Mouse (Mus musculus): ENCODE measurements around the gene Dmac1. TPM values are rescaled to one million over a fixed set of nuclear protein-coding genes. Genes with fewer than 3 reads are reported as not detected.

The Dmac1 gene
- total RNA-seq (2021): 10 to 100 TPM; 45.3 to 52.7 TPM
- long read RNA-seq, experiment 1, transcript Dmac1-201 (2 exons, 741 nt): major isoform, 16 of 16 reads
- long read RNA-seq, experiment 1, partial matches to known transcripts: 0 of 16 reads
- long read RNA-seq, experiment 1, other reads (novel, unspliced or antisense): 0 of 16 reads
- long read RNA-seq, experiment 2, transcript Dmac1-201 (2 exons, 741 nt): major isoform, 20 of 22 reads
- long read RNA-seq, experiment 2, partial matches to known transcripts: 2 of 22 reads
- long read RNA-seq, experiment 2, other reads (novel, unspliced or antisense): 0 of 22 reads

GRCm38 (mm10) chr4:75278197-75279175 is at the start of gene Dmac1:
TSS of gene Dmac1 (minus strand) at chr4:75278305.
- H3K27ac ChIP-seq: peak within 1 kb of the TSS; percentile 84
- DNase-seq (ENCODE audit: low spot score in 2 of 2): peak; percentile 94 to 95
- TF ChIP-seq CTCF (conservative IDR thresholded peaks at IDR 0.05): peak; percentile 40
- H3K4me3 ChIP-seq: peak within 1 kb of the TSS; percentile 95

GRCm38 (mm10) chr4:75315431-75315830 is 37.3 kb upstream of the Dmac1 start:
- no peak for DNase-seq (ENCODE audit: low spot score in 2 of 2)
- no peak overlapping the region for H3K4me3 ChIP-seq
- no peak overlapping the region for H3K27ac ChIP-seq
- no peak for TF ChIP-seq CTCF (conservative IDR thresholded peaks at IDR 0.05)

DNA sequence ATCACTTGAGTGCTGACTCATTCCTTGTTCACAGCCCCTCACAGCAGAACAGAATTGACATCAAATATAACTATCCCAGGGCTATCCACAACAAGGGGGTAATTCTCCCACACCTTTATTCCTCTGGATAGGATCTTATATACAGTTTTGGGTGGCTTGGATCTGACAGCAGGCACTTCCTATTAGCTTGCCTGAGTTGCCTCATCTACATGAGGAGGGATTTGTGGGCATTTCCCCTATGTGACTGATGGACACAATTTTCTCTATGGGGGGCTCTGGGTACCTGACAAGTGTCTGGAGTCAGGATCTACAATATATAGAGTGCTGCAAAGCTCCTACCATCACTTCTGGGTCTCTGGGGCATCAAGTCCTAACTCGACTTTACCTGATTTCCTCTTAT is 36.9 kb upstream of the Dmac1 start:
- H3K27ac ChIP-seq: no peak overlapping the region
- no peak for DNase-seq (ENCODE audit: low spot score in 2 of 2)
- no peak for TF ChIP-seq CTCF (conservative IDR thresholded peaks at IDR 0.05)
- no peak overlapping the region for H3K4me3 ChIP-seq

DNA sequence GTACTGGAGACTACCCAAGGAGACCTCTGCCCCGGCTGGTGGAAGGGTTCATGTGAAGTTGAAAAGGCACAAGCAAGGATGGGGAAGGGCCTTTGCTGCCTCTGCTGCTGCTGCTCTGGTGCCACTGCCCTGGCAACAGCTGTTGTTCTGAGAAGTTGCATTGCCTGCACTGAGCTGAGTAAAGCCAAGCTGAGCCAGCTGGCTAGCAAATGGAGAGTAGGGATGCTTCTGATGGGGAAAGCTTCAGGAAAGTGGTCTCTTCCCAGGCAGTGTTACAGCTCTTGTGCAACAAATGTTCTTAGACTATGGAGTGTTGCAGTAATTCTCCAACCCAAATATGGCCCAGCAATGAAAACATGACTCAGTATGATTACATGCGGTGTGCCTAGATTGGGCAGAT is 33.8 kb upstream of the Dmac1 start:
- TF ChIP-seq CTCF (conservative IDR thresholded peaks at IDR 0.05): no peak
- H3K4me3 ChIP-seq: no peak overlapping the region
- DNase-seq (ENCODE audit: low spot score in 2 of 2): no peak
- no peak overlapping the region for H3K27ac ChIP-seq

DNA sequence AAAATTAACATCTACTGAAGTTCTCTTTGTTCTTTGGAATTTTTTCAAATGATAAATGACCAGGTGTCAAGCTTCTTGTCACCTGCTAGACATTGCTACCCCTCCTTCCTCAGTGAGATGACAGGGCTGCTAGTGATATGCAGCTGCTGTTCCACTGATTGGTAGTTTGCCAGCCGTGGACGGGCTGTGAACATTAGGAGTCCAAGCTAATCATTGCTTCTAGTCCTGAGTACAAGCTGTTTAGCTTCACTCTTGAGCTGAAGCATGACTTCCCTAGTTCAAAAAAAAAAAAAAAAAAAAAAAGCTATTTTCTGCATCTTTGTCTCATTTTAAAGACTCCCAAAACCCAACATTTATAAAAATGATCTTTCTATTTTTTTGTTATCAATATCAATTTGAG is 33.2 kb upstream of the Dmac1 start:
- Histone ChIP-seq H3K27ac (no peak overlapping the region), H3K4me3 (no peak overlapping the region)
- no peak for TF ChIP-seq CTCF (conservative IDR thresholded peaks at IDR 0.05)
- DNase-seq (ENCODE audit: low spot score in 2 of 2): no peak

GRCm38 (mm10) chr4:75300205-75300972 is 22.3 kb upstream of the Dmac1 start:
- TF ChIP-seq CTCF (conservative IDR thresholded peaks at IDR 0.05): no peak
- no peak overlapping the region for H3K4me3 ChIP-seq
- DNase-seq (ENCODE audit: low spot score in 2 of 2): no peak
- no peak overlapping the region for H3K27ac ChIP-seq

- TF ChIP-seq CTCF (conservative IDR thresholded peaks at IDR 0.05): no peak
- no peak for DNase-seq (ENCODE audit: low spot score in 2 of 2)
- H3K27ac ChIP-seq: no peak overlapping the region
- no peak overlapping the region for H3K4me3 ChIP-seq
Measured at GRCm38 (mm10) chr4:75292315-75292714, 14.2 kb upstream of the Dmac1 start.

DNA sequence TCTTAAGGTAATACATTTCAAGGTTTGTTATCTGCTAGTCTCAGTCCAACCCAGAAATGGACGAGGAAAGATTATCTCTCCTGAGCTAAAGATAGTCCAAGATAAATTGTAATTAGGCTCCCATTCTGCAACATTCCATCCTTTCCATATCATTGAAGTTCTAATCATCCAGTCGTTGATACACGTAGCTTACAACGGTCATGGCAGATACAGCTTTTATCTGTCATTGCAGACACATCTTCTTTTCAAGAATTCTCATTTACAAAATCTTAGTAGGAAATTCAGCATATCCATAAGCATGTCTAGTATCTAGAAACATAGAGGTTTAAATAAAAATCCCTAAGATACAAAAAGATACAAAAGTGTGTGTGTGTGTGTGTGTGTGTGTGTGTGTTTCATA is 13.0 kb upstream of the Dmac1 start:
- TF ChIP-seq CTCF (conservative IDR thresholded peaks at IDR 0.05): no peak
- H3K27ac ChIP-seq: no peak overlapping the region
- H3K4me3 ChIP-seq: no peak overlapping the region
- DNase-seq (ENCODE audit: low spot score in 2 of 2): no peak

GRCm38 (mm10) chr4:75277467-75278196 is 473 bp downstream of the Dmac1 start:
- Histone ChIP-seq H3K4me3 (peak overlapping the region; percentile 95), H3K27ac (peak overlapping the region; percentile 84)
- no peak for TF ChIP-seq CTCF (conservative IDR thresholded peaks at IDR 0.05)
- no peak for DNase-seq (ENCODE audit: low spot score in 2 of 2)

- TF ChIP-seq CTCF (conservative IDR thresholded peaks at IDR 0.05): no peak
- DNase-seq (ENCODE audit: low spot score in 2 of 2): no peak
- no peak overlapping the region for H3K4me3 ChIP-seq
- H3K27ac ChIP-seq: no peak overlapping the region
Measured at GRCm38 (mm10) chr4:75275737-75276136, 2.4 kb downstream of the Dmac1 start.

DNA sequence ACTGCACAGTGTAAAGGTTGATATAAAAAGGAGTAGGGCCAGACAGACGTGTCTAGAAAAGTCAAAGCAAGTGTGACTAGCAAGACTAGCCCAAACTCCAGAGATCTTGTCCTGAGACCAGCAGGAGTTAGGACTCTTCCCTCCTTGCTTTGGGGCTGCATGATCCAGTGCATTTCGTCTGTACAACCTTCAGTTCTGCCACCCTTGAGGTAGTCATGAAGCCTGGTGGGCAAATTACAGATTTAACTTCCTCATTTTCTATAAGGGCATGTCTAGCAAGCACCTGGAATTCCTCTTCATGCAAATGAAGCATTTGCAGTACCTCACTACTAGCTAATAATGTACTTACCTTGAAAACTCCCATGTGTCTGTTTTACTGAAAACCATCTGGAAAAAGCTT is 10.2 kb downstream of the Dmac1 start:
- no peak for TF ChIP-seq CTCF (conservative IDR thresholded peaks at IDR 0.05)
- no peak for DNase-seq (ENCODE audit: low spot score in 2 of 2)
- H3K27ac ChIP-seq: no peak overlapping the region
- no peak overlapping the region for H3K4me3 ChIP-seq

All from layer of hippocampus, adult 2 months (tissue).